Mouse (Mus musculus) liver, embryonic 14.5 days (tissue): Measurements from ENCODE around the gene Supt7l. TPM values are rescaled to one million over a fixed set of nuclear protein-coding genes. Genes with fewer than 3 reads are reported as not detected.

Source experiments
- ATAC-seq: fragments of 200-750 bp; cut with Nextera tagmentation; 2 replicates; pipeline ENCODE4 v1.8.0; 2017; ENCODE audit warnings: moderate number of reproducible peaks, mild to moderate bottlenecking, moderate library complexity; ENCODE audit not compliant: insufficient read depth
- DNase-seq, 3 experiments: peaks; one replicate each; pipeline ENCODE4 v3.0.0-alpha.2; 2012 to 2013; ENCODE audit warnings: low read depth in 3 of 3, low spot score in 3 of 3
- H3K27ac ChIP-seq: fragments of 300-500 bp; sonication (generic); 2 replicates; pipeline ENCODE4 v1.5.1; 2014; ENCODE audit warnings: moderate library complexity, mild to moderate bottlenecking, control low read depth, inconsistent platforms
- H3K27me3 ChIP-seq: fragments of 300-500 bp; sonication (generic); 2 replicates; pipeline ENCODE4 v1.6.1; 2014; ENCODE audit warnings: mild to moderate bottlenecking, low read length, moderate library complexity; ENCODE audit not compliant: control insufficient read depth, insufficient read depth
- H3K36me3 ChIP-seq: fragments of 300-500 bp; sonication (generic); replicated peaks from 2 replicates; pipeline ENCODE4 v1.6.1; 2014; ENCODE audit warnings: low read depth; ENCODE audit not compliant: control insufficient read depth, insufficient read depth
- H3K4me1 ChIP-seq, 2 experiments: fragments of 200-500 bp in 1 of 2; fragments of 300-500 bp in 1 of 2; sonication (generic) in 1 of 2; replicated peaks; 2 replicates each; pipeline ENCODE4 v1.6.1; 2012 to 2014; ENCODE audit warnings: antibody characterized with exemption in 1 of 2, inconsistent platforms in 1 of 2, low read length in 1 of 2; ENCODE audit not compliant: control insufficient read depth in 2 of 2, insufficient read depth in 2 of 2
- H3K4me2 ChIP-seq: fragments of 300-500 bp; sonication (generic); 2 replicates; pipeline ENCODE4 v1.6.1; 2014; ENCODE audit warnings: low read depth, mild to moderate bottlenecking, control low read depth, moderate library complexity
- H3K4me3 ChIP-seq, 2 experiments: fragments of 200-500 bp in 1 of 2; fragments of 300-500 bp in 1 of 2; sonication (generic) in 1 of 2; 2 replicates each; pipeline ENCODE4 v1.5.1; 2012 to 2014; ENCODE audit warnings: low read depth in 2 of 2, low read length in 2 of 2, mild to moderate bottlenecking in 2 of 2, control low read depth in 1 of 2, inconsistent platforms in 1 of 2, moderate library complexity in 1 of 2; ENCODE audit not compliant: insufficient read depth in 1 of 2
- H3K9ac ChIP-seq: fragments of 300-500 bp; sonication (generic); replicated peaks from 2 replicates; pipeline ENCODE4 v1.6.1; 2014; ENCODE audit warnings: mild to moderate bottlenecking, control low read depth, moderate library complexity
- H3K9me3 ChIP-seq: fragments of 300-500 bp; sonication (generic); 2 replicates; pipeline ENCODE4 v1.6.1; 2016; ENCODE audit warnings: low read length, mixed read lengths; ENCODE audit not compliant: control insufficient read depth
- CTCF ChIP-seq: IDR thresholded peaks from 2 replicates; pipeline ENCODE4 v1.5.1; 2016; ENCODE audit warnings: antibody characterized with exemption, low read depth, control low read depth
- EP300 ChIP-seq: IDR thresholded peaks from 2 replicates; pipeline ENCODE4 v1.6.1; 2016; ENCODE audit warnings: antibody characterized with exemption, low read depth
- WGBS: fragments of 180-500 bp; shearing (Covaris S2); extraction: QIAGEN DNeasy Blood & Tissue Kit; methylation state at CpG from one replicate; pipeline ENCODE4 v1.1.7; 2014; ENCODE audit not compliant: insufficient replicate concordance; 5-methylcytosine and 5-hydroxymethylcytosine counted together
- polyA plus RNA-seq, 2 experiments: library from polyadenylated mRNA; depleted of rRNA in 1 of 2; stranded (reverse) in 1 of 2; unstranded in 1 of 2; fragments of >200 nt; fragmentation: Nextera tagmentation in 1 of 2; extraction: Ambion mirVana in 1 of 2; gene quantifications; 2 replicates each; pipeline versions ENCODE4 v1.2.1 to v1.2.3; 2012 to 2014

Supt7l gene
- polyA plus RNA-seq, 2 experiments = 3.3 to 6.0 TPM

GRCm38 (mm10) chr5:31566457-31566856 lies 38.9 kb upstream of the Supt7l start:
- Histone ChIP-seq H3K9ac (no peak overlapping the region), H3K27me3 (no peaks in the 10 kb centered on the region; the same call in 1 of the 2 replicates), H3K27ac (no peak overlapping the region), H3K4me1 (no peaks in the 10 kb centered on the region), H3K4me2 (no peak overlapping the region), H3K9me3 (no peaks in the 10 kb centered on the region), H3K4me3 (no peak overlapping the region), H3K36me3 (no peaks in the 10 kb centered on the region)
- no peak for TF ChIP-seq EP300
- no peak for TF ChIP-seq CTCF
- DNase-seq (no peak), ATAC-seq (no peak)
- 62% methylated on average over 3 of the region's 3 CpGs for WGBS

- Histone ChIP-seq H3K27me3 (no peaks in the 10 kb centered on the region; the same call in 1 of the 2 replicates), H3K4me2 (no peak overlapping the region), H3K36me3 (no peaks in the 10 kb centered on the region), H3K9ac (no peak overlapping the region), H3K4me1 (no peaks in the 10 kb centered on the region), H3K4me3 (no peak overlapping the region), H3K9me3 (no peaks in the 10 kb centered on the region), H3K27ac (no peak overlapping the region)
- 73% methylated on average over 7 of the region's 7 CpGs for WGBS
- TF ChIP-seq EP300 = no peak
- no peak for TF ChIP-seq CTCF
- DNase-seq = no peak
- no peak for ATAC-seq
Observed at GRCm38 (mm10) chr5:31566026-31566425, 38.4 kb upstream of the Supt7l start.

- Histone ChIP-seq H3K9ac (no peak overlapping the region), H3K4me1 (no peaks in the 10 kb centered on the region), H3K4me2 (no peak overlapping the region), H3K4me3 (no peak overlapping the region), H3K9me3 (no peaks in the 10 kb centered on the region), H3K36me3 (no peaks in the 10 kb centered on the region), H3K27me3 (no peaks in the 10 kb centered on the region), H3K27ac (no peak overlapping the region)
- DNase-seq (no peak), ATAC-seq (no peak)
- TF ChIP-seq EP300 (no peak), CTCF (no peak)
- WGBS = 80% methylated on average over 4 of the region's 4 CpGs
Observed at GRCm38 (mm10) chr5:31564976-31565375, 37.4 kb upstream of the Supt7l start.

- WGBS = 36% methylated on average over 7 of the region's 7 CpGs
- ATAC-seq = no peak
- no peaks in the 10 kb centered on the region for H3K27me3 ChIP-seq
- TF ChIP-seq EP300 (no peak), CTCF (no peak)
- no peak overlapping the region for H3K27ac ChIP-seq
- H3K4me1 ChIP-seq = no peaks in the 10 kb centered on the region
- H3K4me3 ChIP-seq = no peak overlapping the region
- no peaks in the 10 kb centered on the region for H3K9me3 ChIP-seq
- no peaks in the 10 kb centered on the region for H3K36me3 ChIP-seq
- no peak overlapping the region for H3K4me2 ChIP-seq
- H3K9ac ChIP-seq = no peak overlapping the region
- no peak for DNase-seq
Observed at GRCm38 (mm10) chr5:31563905-31564304, 36.3 kb upstream of the Supt7l start.

GRCm38 (mm10) chr5:31563496-31563895 lies 35.9 kb upstream of the Supt7l start:
- H3K4me1 ChIP-seq = no peaks in the 10 kb centered on the region
- no peaks in the 10 kb centered on the region for H3K36me3 ChIP-seq
- no peak for ATAC-seq
- no peak overlapping the region for H3K9ac ChIP-seq
- peak; percentile 27 to 50 (median 33) for DNase-seq
- TF ChIP-seq CTCF (peak; percentile 93), EP300 (no peak)
- H3K4me3 ChIP-seq = no peak overlapping the region
- no peak overlapping the region for H3K27ac ChIP-seq
- 9% methylated on average over 6 of the region's 6 CpGs for WGBS
- H3K9me3 ChIP-seq = no peaks in the 10 kb centered on the region
- H3K27me3 ChIP-seq = no peaks in the 10 kb centered on the region
- no peak overlapping the region for H3K4me2 ChIP-seq
